Mouse (Mus musculus): ENCODE measurements around the gene Dnal1.
A peak's percentile ranks its signal among the peaks of the same experiment; 100 is the strongest.
"Not testable (repeated sequence)": the region's sequence is repeated elsewhere in the genome, so short reads cannot be mapped to it uniquely, and the experiment has no call there.

The Dnal1 gene

DNA sequence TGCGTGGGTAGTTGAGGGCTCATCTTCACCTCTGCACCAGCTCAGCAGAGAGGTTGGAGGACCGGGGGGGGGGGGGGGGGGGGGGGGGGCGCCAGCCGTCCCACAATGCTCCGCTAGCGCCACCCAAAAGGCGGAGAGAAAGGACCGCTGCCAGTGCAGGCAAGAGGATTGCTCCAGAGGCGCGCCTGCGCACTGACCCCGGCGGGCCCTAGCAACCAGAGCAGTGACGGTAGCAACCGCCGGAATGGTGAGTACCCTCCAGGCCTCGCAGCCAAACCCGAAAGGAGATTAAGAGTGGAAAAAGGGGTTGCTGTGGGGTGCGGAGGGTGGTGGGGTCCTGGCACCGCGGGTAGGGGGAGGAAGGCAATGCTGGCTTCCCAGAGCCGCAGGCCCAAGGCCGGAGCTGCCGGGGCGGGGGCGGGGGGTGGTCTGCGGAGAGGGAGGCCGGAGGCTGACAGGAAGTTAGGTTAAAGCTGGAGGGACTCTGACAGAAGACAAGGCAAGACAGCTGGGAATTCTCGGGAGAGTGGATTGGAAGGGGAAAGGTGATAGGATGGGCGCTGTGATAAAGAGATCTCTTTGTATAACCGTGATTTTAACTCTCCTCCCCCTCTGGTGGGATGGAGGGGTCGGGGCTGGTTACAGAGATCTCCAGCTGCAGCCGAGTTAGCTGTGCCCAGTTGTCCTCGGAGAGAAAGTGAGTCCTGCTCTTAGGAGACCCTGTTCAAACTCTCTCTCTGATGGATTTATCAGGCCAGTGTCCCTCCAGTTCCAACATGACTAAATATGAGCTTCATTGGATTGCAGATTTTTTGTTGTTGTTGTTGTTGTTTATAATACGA is at the start of gene Dnal1:
Gene Dnal1 (plus strand): TSS at position 214 of the 842 bp plus-strand sequence.
- peak; percentile 94 for DNase-seq (ENCODE audit: low spot score)

DNA sequence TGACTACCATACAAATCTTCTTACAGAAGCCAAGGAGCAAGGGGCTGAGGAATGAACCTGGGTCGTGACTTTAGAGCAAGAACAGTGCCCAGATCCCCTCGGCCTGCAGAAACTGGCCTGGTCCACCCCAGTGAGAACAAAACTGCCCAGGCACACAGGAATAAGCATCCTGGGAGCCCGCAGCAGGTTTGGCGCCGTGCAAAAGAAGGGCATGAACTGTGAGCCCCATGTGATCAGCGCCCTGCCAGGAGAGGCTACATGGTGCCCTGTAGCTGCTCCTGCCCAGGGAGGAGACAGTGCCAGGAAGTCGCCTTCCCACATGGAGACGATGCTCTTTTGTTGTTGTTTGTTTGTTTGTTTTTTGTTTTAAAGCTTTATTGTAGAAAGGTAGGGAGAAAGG is 49.5 kb upstream of the Dnal1 start:
- no peak for DNase-seq (ENCODE audit: low spot score)

DNA sequence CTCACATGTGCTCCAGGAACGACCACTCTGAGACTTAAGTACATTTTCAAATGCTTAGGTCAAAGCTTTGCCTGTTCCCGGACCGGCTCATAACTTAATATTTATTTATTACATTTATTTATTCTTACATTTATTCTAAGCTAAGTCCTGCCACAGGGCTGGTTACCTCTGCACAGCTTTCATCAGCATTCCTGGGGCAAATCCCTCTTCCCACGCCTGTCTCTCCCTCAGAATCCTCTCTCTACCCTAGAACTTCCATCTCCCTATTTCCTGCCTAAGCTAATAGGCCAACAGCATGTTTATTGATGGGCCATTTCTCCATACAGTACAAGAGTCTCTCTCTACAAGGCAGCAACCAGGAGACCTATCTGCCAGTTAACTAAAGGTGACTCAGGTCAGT is 46.4 kb upstream of the Dnal1 start:
- DNase-seq (ENCODE audit: low spot score): no peak

DNA sequence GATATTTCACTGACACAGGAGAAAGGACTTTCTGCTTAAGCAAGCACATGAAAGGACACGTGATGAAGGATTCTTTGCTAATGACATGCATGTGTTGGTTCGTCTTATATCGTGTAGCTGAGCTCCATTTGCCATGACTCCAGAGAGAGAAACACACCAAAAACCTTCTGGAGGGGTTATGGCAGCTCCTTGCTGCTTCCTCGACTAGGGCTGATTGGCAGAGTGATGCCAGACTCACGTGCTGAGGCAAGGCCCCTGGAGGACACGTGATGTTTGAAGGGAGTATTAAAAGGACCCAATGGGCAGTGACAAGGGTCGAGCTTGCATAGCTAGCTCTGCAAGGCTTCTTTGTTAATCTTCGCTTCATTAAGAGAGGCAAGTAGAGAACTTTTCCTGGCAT is 45.9 kb upstream of the Dnal1 start:
- DNase-seq (ENCODE audit: low spot score): no peak

DNA sequence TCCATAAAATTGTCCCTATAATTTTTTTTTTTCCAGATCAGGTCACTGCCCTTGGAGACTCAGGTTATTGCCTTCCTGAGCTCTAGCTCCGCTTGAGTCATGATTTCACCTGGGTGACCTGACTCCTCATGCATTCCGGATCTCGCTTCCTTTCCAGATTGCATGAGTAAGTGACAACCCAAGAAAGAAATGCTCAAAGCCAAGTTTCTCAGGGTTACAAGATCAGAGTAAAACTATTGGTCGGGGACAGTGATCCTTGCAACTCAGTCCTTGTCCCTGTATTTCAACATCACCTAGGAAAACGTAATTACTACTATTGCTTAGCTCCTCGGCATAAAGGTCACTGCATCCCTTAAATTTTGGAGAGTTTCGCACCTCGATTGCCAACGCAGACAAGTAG is 45.2 kb upstream of the Dnal1 start, which contains the start of gene Acot5:
Gene Acot5 (plus strand): TSS at position 340 of the 400 bp plus-strand sequence.
- no peak for DNase-seq (ENCODE audit: low spot score)

DNA sequence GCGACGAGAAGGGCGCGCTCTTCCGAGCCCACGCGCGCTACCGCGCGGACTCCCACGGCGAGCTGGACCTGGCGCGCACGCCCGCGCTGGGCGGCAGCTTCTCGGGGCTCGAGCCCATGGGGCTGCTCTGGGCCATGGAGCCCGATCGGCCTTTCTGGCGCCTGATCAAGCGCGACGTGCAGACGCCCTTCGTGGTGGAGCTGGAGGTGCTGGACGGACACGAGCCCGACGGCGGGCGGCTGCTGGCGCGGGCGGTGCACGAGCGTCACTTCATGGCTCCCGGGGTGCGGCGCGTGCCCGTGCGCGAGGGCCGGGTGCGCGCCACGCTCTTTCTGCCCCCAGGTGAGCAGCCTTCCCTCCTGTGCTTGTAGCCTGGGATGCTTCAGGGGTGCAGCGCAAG is 44.6 kb upstream of the Dnal1 start:
- not testable (repeated sequence) for DNase-seq (ENCODE audit: low spot score)

DNA sequence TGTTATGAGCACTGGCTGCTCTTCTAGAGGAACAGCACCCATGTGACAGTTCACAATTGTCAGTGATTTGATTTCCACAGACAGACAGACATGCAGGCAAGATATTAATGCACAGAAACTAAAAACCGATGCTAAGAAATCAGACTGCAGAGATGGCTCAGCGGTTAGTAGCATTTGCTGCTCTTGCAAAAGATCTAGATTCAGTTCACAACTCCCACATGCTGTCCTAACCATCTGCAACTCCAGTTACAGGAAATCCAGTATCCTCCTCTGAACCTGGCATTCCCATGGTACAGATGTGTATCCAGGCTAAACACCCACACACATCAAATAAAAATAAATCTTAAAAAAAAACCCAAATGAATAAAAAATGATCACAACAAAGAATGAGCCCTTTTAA is 42.5 kb upstream of the Dnal1 start:
- no peak for DNase-seq (ENCODE audit: low spot score)

DNA sequence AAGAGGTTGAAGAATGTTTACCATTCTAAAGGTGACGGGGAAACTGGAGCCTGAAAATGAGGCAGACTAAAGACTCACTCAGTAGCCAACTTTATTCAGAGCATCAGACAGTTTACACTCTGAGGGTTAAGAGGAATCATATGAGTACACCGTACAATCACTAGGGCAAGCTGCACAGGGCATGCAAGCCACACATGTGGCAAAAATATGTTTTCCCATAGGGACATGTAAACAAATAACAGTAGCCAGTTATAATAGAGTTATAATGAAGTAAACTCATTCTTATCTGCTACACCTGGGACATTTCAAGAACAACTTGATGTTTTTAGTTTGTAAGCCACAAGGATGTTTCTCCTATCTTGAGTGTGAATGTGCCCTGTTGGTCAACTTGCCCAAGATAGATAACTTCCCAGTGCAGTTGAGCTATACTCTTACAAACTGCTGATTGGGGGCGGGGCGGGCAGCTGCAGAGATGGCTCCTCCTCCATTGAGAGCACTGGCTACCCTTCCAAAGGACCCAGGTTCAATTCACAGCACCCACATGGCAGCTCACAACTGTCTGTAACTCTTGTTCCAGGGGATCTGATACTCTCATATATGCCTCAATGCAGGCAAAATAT is 36.7 kb upstream of the Dnal1 start:
- no peak for DNase-seq (ENCODE audit: low spot score)

DNA sequence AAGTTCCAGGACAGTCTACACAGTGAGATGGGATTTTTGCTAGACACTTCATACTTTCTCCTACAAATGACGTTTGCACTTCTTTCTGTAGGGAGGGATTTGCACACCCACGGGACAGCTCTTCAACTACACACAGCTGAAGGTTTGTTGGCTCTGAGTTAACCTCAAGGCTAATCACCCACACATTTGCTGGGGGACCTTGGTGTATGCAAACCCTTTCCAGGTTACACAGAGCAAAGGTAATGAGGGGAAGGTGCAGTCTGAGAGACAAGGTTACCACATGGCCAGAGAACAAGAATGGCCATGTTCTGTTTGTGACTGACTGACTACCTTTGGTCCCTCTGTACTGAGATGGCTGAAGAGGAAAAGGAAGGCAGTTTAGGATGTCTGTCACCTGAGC is 30.3 kb upstream of the Dnal1 start:
- DNase-seq (ENCODE audit: low spot score): no peak

DNA sequence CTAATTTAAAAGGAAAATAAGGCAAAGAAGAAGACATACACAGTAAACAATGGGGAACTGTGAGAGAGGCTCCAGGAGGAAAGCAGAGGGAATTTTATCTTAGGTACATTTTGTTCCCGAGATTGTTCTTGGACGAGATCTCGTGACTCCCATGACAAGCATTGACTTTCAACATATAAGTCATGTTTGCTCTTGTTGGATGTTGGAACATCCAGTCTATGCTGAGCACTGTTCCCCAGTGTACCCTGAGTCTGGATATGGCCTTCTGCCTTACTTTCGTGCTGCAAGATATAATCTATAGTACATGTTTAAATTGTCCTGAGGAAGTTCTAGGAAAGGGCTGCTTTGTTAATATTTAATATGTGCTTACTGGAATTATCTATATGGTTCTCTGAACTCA is 29.6 kb upstream of the Dnal1 start:
- no peak for DNase-seq (ENCODE audit: low spot score)

DNA sequence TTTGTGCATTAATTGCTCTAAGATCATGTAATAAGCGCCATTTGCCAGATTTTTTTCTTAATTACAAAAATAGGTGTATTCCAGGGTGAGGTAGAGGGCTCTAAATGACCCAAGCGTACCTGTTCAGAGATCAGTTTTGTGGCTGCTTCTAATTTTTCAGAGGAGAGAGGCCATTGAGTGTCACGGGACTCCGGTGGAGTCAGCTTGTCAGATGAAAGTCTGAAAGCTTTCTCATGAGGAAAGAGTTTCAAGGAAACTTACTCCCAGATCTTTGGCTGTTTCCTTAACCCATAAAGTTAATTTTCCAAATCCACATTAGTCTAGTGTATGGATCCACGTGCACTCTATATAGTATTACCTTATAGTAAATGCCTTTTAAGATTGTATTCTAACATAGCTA is 19.5 kb upstream of the Dnal1 start:
- DNase-seq (ENCODE audit: low spot score): not testable (repeated sequence)

DNA sequence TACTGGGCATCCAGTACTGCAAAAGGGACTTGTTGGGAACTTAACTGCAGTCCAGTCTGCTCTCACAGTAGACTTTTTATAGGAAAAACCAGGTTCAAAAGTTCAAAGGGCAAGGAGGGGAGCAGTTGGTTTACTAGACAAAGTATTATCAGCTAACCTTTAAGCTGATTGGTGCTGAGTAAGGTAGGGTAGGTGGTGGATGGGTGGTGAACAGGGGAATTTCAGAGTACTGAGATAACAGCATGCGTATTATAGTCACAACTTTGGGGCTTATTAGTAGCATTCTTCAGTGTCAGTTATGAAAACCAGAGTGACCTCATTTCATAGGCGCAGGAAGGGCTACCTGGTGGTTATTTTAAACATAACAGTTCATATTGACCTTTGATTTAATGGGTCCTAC is 14.6 kb upstream of the Dnal1 start:
- no peak for DNase-seq (ENCODE audit: low spot score)

DNA sequence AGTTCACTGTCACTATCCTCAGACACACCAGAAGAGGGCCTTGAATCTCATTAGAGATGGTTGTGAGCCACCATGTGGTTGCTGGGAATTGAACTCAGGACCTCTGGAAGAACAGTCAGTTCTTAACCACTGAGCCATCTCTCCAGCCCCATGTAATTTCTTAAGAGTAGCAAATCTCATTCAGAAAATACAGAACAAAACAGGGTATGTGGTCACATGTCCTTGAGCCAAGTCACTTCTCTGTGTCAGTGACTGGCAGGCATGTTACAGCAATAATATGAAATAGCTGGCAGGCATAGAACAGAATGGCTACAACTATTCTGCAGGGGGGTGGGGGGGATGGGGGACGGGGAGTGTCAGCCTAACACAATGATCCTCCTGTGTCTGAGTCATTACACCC is 14.1 kb upstream of the Dnal1 start:
- peak; percentile 18 for DNase-seq (ENCODE audit: low spot score)

DNA sequence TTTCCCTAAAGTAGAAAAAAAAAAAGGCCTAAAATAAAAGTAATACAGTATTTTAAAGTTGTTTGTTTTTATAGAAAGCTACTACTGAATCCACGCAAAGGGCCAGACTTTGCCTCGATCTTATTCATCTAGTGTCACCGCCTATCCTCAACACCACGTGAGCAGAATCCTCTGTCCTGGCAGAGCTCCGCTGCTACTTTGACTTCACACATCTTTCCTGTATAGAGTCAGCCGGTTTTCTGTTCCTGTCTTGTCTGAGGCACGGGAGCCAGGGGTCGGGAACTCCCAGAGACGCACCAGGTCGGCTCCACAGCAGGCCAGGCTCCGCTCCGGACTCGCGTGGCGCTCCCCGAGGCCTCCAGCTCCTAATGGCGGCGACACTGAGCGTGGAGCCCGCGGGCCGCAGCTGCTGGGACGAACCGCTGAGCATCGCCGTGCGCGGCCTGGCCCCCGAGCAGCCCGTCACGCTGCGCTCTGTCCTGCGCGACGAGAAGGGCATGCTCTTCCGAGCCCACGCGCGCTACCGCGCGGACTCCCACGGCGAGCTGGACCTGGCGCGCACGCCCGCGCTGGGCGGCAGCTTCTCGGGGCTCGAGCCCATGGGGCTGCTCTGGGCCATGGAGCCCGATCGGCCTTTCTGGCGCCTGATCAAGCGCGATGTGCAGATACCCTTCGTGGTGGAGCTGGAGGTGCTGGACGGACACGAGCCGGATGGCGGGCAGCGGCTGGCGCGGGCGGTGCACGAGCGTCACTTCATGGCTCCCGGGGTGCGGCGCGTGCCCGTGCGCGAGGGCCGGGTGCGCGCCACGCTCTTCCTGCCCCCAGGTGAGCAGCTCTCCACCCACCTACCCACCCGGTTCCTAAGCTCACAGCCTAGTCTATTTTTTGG is 13.3 kb upstream of the Dnal1 start, which contains the start of gene Acot6:
Gene Acot6 (plus strand): TSS at position 51 of the 889 bp plus-strand sequence.
- DNase-seq (ENCODE audit: low spot score): not testable (repeated sequence)

DNA sequence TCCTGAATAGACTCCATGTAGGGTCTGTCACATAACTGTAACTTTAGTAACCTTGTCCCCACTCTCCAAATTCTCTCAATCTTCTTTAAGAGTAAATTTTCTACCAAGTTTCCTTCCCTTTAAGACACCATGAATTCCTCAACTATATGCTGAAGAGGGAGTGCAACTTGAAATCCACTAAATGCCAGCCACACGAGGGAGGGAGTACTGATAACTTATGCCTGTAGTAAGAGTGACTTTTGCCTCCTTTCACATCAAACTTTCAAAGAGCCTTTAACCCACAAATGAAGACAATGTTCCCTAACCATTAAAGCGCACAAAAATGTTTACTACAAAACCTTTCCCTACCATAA is 12.7 kb upstream of the Dnal1 start:
- DNase-seq (ENCODE audit: low spot score): no peak

DNA sequence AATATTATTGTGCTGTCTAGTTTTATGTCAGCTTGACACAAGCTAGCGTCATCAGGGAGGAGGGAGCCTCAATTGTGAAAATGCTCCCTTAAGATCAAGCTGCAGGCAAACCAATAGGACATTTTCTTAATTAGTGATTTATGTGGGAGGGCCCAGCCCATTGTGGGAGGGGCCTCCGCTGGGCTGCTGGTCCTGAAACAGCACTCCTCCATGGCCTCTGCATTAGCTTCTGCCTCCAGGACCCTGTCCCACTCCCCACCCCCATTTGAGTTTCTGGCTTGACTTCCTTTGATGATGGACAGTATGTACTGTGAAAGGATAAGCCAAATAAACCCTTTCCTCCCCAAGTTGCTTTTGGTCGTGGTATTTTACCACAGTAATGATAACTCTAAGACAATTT is 7.2 kb upstream of the Dnal1 start:
- DNase-seq (ENCODE audit: low spot score): no peak

DNA sequence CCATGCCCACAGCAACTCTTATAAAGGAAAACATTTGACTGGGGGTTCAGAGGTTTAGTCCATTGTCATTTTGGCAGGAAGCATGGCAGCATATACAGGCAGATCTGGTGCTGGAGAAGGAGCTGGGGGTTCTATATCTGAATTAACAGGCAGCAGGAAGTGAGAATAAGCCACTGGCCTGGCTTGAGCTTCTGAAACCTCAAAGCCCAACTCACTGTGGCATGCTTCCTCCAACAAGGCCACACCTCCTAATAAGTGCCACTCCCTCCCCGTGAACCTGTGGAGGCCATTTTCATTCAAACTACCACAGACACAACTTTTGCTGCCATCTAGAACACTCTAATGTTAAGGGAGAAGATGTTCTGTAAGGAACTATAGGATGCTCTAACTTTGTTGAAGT is 6.5 kb upstream of the Dnal1 start:
- no peak for DNase-seq (ENCODE audit: low spot score)

DNA sequence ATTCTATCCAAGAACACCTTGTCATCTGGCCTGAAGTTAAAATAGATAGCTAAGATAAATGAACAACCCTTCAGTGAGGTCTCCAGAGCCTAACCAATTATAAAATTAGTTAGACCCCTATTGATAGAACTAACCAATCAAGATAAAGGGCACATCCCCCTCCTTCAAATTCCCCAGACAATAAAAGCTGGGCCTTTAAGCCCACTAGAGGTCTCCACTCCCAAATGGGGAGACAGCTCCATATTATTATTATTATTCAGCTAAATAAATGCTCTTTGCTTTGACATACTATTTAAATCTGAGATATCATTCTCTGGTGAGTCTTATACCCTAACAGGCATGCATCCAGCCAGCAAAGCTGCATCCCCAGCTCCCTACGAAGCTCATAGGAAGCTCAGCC is 4.2 kb upstream of the Dnal1 start:
- DNase-seq (ENCODE audit: low spot score): no peak

DNA sequence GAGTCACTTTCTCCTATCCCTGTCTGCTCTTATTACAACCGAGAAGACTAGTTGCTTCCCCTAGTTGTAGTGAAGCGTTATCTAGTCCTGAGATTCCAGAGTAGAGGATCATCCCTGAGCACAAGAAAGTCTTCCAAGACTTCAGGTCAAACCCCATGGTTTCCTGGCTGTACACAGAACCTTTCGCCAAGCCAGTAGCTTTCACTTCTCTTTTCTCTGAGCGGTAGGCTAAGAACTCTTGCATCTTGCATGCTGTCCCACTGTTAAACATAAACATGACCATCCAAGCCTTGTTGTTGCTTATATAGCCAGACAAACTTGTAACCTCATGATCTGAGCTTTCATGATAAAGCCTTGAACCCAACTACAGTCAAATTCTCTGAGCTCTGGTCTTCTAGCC is 3.4 kb upstream of the Dnal1 start:
- DNase-seq (ENCODE audit: low spot score): no peak

DNA sequence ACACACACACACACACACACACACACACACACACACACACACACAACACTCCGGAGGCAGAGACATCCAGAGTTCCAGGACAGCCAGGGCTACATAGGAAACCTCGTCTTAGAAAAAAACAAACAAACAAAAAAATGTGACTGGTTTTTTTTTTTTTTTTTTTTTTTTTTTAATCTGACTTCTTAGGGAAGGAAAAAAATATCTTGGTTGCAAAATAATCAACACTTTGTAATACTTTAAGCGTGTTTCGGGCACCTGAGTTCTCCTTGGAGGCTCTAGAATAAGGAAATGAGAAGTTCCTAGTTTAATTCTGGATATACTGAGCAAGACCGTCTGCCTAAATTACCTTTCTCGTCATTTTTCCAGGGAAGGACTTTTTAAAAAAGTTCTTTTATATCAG is 490 bp upstream of the Dnal1 start:
- no peak for DNase-seq (ENCODE audit: low spot score)

DNA sequence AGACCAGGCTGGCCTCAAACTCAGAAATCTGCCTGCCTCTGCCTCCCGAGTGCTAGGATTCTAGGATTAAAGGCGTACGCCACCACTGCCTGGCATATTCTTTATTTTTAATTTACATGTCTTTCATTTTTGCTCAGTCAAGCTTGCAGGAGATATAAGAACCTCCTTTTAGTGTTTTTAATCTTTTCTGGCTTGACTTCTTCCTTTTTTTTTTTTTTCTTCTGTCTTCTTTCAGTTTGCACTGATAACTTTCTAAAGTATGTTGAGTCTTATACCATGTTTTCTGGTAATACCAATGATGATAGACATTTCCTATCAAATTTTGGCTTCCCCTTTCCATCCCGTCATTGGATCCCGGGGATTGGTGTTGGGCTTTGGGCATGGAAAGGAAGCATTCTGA is 5.4 kb downstream of the Dnal1 start:
- no peak for DNase-seq (ENCODE audit: low spot score)

DNA sequence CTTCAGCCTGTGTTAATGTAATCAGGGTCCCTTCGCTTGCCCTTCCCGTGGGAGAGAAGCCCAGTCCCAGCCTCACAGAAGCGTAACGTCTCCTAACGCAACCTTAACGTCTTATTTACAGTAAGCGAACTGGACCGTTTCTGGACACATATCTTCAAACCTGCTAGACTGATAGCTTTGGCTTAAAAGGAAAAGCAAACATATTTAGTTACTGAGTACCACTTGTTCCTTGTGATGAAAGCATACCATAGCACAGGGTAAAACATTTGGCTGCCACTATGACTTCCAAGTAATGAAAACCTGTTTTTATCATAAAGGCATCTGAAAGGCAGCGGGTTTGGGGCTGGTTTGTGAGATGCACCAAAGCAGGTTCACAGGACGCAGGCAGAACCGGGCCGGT is 11.7 kb downstream of the Dnal1 start:
- no peak for DNase-seq (ENCODE audit: low spot score)

DNA sequence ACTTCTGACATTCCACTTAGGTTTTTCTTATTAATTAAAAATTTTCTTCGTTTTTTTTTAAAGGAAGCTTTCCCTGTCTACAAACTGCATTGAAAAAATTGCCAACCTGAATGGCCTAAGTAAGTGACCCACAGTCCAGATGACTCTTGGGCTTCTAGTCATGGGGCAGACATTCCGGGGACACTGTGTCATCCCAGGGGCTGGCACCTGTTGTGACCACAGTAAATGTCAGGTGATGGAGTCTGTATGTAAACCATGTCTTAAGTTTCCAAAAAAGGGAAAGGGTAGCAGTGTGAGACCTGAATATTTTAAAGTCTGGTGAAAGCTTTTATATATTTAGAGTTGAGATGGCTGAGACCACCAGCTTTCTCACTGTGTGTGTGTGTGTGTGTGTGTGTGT is 12.7 kb downstream of the Dnal1 start:
- DNase-seq (ENCODE audit: low spot score): no peak

All from adipocyte (in vitro differentiated cells).